Mouse (Mus musculus): ENCODE measurements around the gene Olfr1283.
"Not testable (repeated sequence)": the region's sequence is repeated elsewhere in the genome, so short reads cannot be mapped to it uniquely, and the experiment has no call there.

The Olfr1283 gene

GRCm38 (mm10) chr2:111366490-111366889 lies at the start of gene Olfr1283:
Gene Olfr1283, plus strand, starts transcription at chr2:111366790.
- no peak for DNase-seq (ENCODE audit: low spot score)

- no peak for DNase-seq (ENCODE audit: low spot score)
Observed at GRCm38 (mm10) chr2:111326220-111326619, 40.4 kb upstream of the Olfr1283 start, which contains the start of gene Olfr1281. Gene Olfr1281, plus strand, starts transcription at chr2:111326520.

- not testable (repeated sequence) for DNase-seq (ENCODE audit: low spot score)
Observed at GRCm38 (mm10) chr2:111333721-111334120, 32.9 kb upstream of the Olfr1283 start.

GRCm38 (mm10) chr2:111335976-111336375 lies 30.6 kb upstream of the Olfr1283 start, which contains the start of gene Olfr1282:
Gene Olfr1282, minus strand, starts transcription at chr2:111336076.
- no peak for DNase-seq (ENCODE audit: low spot score)

- DNase-seq (ENCODE audit: low spot score): no peak
Observed at GRCm38 (mm10) chr2:111375222-111375621, 8.6 kb downstream of the Olfr1283 start, which contains the start of gene Olfr1284. Gene Olfr1284, plus strand, starts transcription at chr2:111375522.
